Mouse (Mus musculus): ENCODE data around the gene Bhlha15.

The Bhlha15 gene

GRCm38 (mm10) chr5:144192673-144193072 lies 2.6 kb downstream of the Bhlha15 start:
- peak in 1 of 2 experiments; percentile 54 for DNase-seq

DNA sequence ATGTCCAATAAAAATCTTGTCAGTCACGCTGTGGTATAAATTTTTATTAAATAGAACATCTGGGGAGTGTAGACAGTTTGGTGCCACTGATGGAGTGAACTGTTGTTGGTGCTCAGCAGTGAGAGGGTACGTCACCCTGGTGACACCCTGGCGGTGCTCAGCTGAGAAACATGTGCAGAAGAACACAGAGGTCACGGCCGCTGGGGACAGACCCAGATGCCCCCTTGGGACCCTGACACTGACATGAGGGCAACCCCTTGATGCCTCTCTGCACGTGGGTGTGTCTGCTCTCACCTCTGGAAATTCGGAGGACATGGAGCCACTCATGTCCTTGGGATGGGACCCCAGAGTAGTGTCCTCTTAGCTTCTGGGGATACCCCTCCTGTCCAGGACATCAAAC lies 4.3 kb downstream of the Bhlha15 start:
- no peak for DNase-seq

DNA sequence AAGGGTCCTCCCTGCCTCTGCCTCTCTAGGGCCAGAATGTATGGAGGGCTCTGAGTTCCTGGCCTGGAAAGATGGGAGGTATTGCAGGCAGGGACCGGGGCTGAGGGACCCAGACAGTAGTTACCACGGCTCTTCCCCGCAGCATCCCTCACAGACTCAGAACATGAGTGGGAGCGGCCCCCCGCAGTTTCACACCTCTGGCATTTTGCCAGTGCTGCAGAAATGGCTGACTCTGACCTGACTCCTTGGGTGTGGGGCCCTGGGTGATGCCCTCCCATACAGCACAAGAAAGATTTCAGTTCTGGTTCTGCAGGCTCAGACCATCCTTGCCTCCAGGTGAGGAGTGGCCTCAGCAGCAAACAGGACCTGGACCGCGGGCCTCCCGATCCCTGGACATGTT lies 5.5 kb downstream of the Bhlha15 start:
- no peak for DNase-seq

GRCm38 (mm10) chr5:144200616-144201015 lies 10.5 kb downstream of the Bhlha15 start:
- no peak for DNase-seq

- DNase-seq, result no peak
These were observed 12.3 kb downstream of the Bhlha15 start for GRCm38 (mm10) chr5:144202430-144202829.

GRCm38 (mm10) chr5:144203398-144203959 lies 13.4 kb downstream of the Bhlha15 start:
- DNase-seq, result no peak

- no peak for DNase-seq
These were observed 14.2 kb downstream of the Bhlha15 start for GRCm38 (mm10) chr5:144204303-144204702.

- DNase-seq, result no peak
These were observed 14.8 kb downstream of the Bhlha15 start for GRCm38 (mm10) chr5:144204911-144205310.

- DNase-seq, result no peak
These were observed 16.0 kb downstream of the Bhlha15 start for GRCm38 (mm10) chr5:144206069-144206468.

GRCm38 (mm10) chr5:144207478-144207877 lies 17.4 kb downstream of the Bhlha15 start:
- DNase-seq, result peak in 1 of 2 experiments; percentile 52

GRCm38 (mm10) chr5:144214453-144214852 lies 24.4 kb downstream of the Bhlha15 start:
- peak; percentile 57 to 76 for DNase-seq

DNA sequence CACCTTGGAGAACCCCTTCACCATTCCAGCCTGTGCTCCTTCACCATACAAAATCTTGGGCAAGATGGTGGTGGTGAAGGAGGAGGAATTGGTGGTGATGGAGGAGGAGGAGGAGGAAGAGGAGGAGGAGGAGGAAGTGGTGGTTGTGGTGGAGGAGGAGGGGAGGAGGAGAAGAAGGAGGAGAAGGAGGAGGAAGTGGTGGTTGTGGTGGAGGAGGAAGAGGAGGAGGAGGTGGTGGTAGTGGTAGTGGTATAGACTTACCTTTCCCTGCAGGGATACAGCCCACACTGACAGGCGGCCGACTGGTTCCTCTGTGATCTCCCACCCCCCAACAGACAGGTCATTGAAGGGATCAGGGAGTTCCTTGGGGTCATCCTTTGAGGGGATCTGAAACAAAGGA lies 25.9 kb downstream of the Bhlha15 start:
- no peak for DNase-seq

DNA sequence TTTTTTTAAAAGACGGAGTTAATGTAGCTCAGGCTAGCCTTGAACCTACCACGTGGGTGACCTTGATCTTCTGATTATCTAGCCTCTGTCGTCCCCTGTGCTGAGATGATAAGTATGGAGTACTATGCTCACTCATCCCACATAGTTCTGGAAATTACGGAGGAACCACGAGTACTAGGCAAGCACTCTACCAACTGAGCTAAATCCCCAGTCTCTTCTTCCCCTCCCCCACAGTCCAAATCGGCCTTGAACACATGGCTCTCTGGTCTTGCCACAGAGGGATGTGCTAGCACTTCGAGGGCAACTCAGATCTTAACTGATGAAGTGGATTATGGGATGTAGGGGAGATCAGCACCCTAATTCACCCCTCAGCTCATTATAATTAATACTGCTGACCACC lies 28.0 kb downstream of the Bhlha15 start:
- DNase-seq, result no peak

DNA sequence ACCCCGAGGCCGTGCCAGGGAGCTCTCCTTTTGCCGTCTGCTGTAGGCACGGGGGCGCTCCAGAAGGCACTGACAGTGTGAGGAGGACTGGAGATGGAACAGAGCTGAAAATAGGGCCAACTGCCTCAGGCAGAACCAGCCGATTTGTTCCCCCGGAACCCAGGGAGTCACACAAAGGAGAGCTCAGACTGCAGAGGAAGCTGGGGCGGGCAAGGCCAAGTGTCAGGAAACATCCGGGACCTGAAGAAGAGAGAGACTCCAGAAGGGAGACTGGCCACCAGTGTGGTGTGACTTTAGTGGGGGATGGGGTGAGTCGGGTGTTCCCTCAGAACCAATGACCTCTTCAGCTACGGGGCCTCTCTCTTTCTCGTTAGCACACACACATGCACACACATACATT lies 29.2 kb downstream of the Bhlha15 start:
- DNase-seq, result peak; percentile 44 to 57

- DNase-seq, result no peak
These were observed 29.9 kb downstream of the Bhlha15 start for GRCm38 (mm10) chr5:144219936-144220335.

DNA sequence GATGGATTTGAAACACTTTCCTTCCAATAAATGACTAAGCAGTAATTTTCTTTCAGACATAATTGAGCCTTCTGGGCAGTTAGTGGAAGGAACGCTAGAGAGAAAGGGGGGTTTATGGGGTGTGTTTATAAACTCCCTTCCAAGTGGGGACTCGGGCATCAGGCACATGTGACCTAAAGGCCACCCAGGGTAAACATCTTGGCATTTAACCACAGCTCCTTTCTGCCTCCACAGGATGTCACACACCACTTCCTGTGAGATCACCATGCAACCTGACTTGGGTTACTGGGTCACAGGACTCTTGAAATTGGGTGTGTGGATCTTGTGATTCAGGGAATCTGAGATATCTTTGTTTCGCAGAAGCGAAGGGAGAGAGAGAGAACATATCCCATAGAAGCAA lies 31.2 kb downstream of the Bhlha15 start:
- peak; percentile 52 for DNase-seq

GRCm38 (mm10) chr5:144222811-144223502 lies 32.9 kb downstream of the Bhlha15 start:
- peak; percentile 73 to 83 for DNase-seq

GRCm38 (mm10) chr5:144223503-144223862 lies 33.4 kb downstream of the Bhlha15 start, which contains the start of gene Tecpr1:
Tecpr1 (minus strand) TSS chr5:144223615.
- DNase-seq, result peak; percentile 96 to 97

DNA sequence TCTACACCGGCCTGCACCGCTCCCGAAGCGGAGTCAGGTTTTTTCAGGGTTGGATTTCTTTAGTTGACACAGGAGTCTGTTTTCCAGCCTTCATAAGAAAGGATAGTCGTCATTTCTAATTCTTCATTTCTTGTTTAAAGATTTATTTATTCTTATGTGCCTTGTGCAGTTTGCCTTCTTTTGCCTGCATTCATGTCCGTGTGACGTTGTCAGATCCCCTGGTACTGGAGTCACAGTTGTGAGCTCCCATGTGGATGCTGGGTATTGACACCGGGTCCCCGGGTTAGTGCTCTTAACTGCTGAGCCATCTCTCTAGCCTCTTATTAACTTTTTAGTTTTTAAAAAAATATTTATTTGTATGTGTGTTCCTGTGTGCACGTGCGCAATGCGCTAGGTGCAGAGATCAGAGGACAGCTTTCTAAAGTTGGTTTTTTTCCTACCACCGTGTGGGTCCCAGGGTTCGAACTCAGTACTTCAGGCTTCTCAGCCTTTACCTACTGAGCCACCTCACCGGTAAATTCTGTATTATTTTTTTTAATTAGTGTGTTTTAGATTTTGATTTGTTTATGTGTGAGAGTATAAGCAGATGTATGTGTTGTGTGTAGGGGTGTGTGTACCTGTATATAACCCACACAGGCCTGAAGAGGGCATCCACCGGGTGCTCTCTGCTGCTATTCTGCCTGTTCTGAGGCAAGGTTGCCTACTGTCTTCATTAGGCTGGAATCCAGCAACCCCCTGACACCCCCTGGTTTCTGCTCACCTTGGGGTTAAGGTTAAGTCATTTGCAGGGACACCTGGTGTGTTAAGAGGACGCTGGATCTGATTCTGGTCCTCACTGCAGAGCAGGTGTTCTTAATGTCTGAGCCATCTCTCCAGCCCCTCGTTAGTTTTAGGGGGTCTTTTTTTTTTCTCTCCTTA lies 34.1 kb downstream of the Bhlha15 start:
- DNase-seq, result no peak

GRCm38 (mm10) chr5:144226220-144226619 lies 36.1 kb downstream of the Bhlha15 start:
- DNase-seq, result no peak

- DNase-seq, result no peak
These were observed 40.1 kb downstream of the Bhlha15 start for GRCm38 (mm10) chr5:144230216-144230615.

DNA sequence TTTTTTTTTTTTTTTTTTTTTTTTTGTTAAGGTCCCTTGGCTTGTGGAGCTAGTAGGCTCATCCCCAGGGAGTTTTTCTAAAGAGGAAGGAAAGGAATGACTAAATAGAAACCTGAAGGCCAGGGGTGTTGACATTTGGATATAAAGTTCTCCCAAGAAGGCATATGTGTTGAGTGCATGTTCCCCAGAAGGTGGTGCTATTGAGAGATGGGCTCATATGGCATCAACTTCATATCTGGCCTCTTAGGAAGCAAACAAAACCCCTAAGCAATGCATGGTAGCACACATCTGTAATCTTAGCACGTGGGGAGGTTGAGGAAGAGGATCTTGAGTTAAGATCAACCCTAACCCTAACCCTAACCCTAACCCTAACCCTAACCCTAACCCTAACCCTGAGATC lies 41.3 kb downstream of the Bhlha15 start:
- DNase-seq, result no peak

DNA sequence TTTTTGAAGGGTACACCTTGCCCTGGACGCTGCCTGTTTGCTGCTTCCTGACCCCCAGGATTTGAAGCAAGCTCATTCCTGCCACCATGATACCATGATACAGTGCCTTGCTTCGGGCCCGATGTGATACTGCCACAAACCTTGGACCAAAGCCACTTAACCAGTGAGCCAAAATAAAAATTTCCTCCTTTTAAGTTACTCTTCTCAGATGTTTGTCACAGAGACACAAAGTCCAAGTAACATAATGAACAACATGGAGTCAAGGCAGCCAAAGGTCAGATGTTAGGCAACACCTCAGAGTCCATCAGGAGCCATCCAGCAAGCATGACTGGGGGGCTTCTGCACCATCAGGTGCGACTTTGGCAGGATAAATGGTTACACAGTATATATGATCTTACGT lies 42.4 kb downstream of the Bhlha15 start:
- DNase-seq, result no peak

DNA sequence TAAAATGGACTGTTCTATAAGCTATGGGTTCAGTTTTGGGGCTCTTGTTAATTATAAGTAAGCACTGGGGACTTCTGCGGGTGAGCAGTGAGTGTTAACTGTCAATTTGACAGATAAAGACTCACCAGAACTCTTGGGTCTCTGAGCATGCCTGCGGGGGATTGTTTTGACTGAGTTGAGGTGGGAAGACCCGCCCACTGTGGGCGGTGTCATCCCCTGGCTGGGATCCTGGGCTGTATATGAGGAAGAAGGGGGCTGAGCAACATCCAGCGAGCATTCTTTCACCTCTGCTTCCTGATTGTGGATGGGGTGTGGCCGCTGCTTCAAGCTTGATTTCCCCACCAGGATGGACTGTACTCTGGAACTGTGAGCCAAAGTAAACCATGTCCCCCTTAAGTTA lies 44.1 kb downstream of the Bhlha15 start:
- no peak for DNase-seq
